Mouse (Mus musculus): ENCODE results near the gene Prg2. TPM values are rescaled to one million over a fixed set of nuclear protein-coding genes. Genes with fewer than 3 reads are reported as not detected.

Prg2 gene
- polyA plus RNA-seq (2014; fragmentation: Illumina TruSeq; extraction: RNeasy Lipid Tissue Mini Kit (QIAGEN cat#74804)): not detected

DNA sequence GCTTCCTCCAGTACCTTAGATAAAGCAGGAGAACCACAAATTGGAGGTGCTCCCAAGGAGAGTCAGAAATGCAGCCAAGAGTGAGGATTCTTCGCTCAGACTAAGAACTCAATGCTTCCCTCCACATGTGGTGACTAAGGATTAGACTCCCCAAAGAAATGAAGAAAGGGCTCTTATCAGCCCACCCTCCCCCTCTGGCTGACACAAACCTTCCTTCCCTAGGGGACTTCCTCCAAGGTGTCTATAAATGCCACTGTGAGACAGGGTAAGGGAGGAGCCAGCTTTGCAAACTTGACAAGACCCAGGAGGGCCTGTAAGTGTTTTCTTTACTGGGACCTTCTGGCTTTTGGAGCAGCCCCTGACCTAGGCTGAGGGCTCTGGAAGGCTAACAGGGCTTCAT, at the start of gene Prg2:
Prg2 (plus strand) TSS at position 274 of the 400 bp plus-strand sequence.

DNA sequence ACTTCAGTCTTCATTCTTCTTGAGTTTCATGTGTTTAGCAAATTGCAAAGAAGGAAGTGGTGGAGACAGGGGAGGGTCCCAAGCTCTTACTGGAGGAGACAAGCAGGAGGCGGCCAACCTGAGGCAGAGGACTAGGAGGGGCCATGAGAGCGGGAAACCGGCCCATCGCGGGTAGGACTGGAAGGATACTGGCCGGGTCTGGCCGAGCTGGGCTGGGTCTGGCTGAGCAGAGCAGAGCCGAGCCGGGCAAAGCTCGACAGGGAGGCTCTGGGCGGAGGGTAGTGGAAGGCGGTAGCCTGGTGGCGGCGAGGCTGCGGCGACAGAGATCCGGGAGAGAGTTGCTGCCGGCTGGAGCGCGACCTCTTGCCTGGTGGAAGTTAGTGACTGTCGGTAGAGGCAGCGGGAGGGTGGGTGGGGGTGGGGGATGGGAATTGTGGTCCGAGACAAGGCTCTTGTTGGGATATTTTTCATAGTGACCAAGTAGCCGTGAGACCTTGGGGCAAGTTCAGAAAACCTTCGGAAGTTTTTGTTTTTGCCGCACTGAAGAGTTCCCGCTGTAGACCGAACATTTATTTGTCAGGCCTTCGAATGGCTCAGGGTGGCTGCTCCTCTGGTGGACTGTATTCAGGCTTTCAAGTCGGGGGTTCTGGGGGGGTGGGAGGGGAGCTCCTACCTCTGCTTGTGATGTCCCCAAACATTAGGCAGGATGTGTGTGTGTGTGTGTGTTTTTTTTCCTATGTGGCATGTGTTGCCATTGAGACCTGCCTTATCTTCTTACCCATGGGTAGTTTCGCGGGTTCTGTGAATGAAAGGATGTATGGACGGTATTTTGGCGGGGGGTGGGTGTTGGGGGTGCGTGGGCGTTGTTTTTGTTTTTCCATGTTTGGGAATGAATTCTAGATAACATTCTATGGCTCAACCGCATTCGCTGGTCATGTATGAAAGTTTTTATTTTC, 43.5 kb upstream of the Prg2 start, which contains the start of gene Slc43a3:
Slc43a3 (plus strand) TSS at position 106 of the 956 bp plus-strand sequence.

DNA sequence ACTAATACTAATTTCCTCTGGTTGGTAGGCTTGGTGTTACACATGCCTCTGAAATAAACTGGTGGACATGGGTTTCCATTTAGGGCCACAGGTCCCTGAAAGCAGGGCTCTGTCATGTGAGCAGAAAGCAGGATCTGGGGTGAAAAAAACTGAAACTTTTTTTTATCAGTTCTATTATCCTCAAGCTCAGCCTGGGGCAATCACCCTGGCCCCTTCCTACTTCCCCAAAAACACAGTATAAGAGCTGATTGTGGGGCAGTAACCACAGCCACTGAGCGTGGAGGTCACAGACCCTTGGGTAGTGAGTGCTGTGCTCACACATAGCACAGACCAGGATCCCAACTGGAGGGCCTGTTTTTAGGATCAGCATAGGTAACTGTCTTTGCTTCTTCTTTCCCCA, 7.7 kb downstream of the Prg2 start, which contains the start of gene Prg3:
Prg3 (plus strand) TSS at position 286 of the 400 bp plus-strand sequence.

Other genes with a start within 250 kb of the Prg2 start
- 1.1 TPM for gene Ypel4, start 246.4 kb upstream of the Prg2 start, polyA plus RNA-seq (2014; fragmentation: Illumina TruSeq; extraction: RNeasy Lipid Tissue Mini Kit (QIAGEN cat#74804))
- not detected for gene Gm19426, start 236.8 kb upstream of the Prg2 start, polyA plus RNA-seq (2014; fragmentation: Illumina TruSeq; extraction: RNeasy Lipid Tissue Mini Kit (QIAGEN cat#74804))
- 45.8 TPM for gene Serping1, start 205.0 kb upstream of the Prg2 start, polyA plus RNA-seq (2014; fragmentation: Illumina TruSeq; extraction: RNeasy Lipid Tissue Mini Kit (QIAGEN cat#74804))
- gene Ube2l6, start 181.6 kb upstream of the Prg2 start, polyA plus RNA-seq (2014; fragmentation: Illumina TruSeq; extraction: RNeasy Lipid Tissue Mini Kit (QIAGEN cat#74804)): 25.2 TPM
- not detected for gene Smtnl1, start 157.8 kb upstream of the Prg2 start, polyA plus RNA-seq (2014; fragmentation: Illumina TruSeq; extraction: RNeasy Lipid Tissue Mini Kit (QIAGEN cat#74804))
- 2.7 TPM for gene Timm10, start 153.5 kb upstream of the Prg2 start, polyA plus RNA-seq (2014; fragmentation: Illumina TruSeq; extraction: RNeasy Lipid Tissue Mini Kit (QIAGEN cat#74804))
- 2.0 TPM for gene Slc43a1, start 141.6 kb upstream of the Prg2 start, polyA plus RNA-seq (2014; fragmentation: Illumina TruSeq; extraction: RNeasy Lipid Tissue Mini Kit (QIAGEN cat#74804))
- not detected for gene Rtn4rl2, start 93.8 kb upstream of the Prg2 start, polyA plus RNA-seq (2014; fragmentation: Illumina TruSeq; extraction: RNeasy Lipid Tissue Mini Kit (QIAGEN cat#74804))
- 39.9 TPM for gene Slc43a3, start 43.9 kb upstream of the Prg2 start, polyA plus RNA-seq (2014; fragmentation: Illumina TruSeq; extraction: RNeasy Lipid Tissue Mini Kit (QIAGEN cat#74804))
- gene Prg3, start 7.8 kb downstream of the Prg2 start, polyA plus RNA-seq (2014; fragmentation: Illumina TruSeq; extraction: RNeasy Lipid Tissue Mini Kit (QIAGEN cat#74804)): not detected
- gene Ssrp1, start 56.8 kb downstream of the Prg2 start, polyA plus RNA-seq (2014; fragmentation: Illumina TruSeq; extraction: RNeasy Lipid Tissue Mini Kit (QIAGEN cat#74804)): 178 TPM
- not detected for gene P2rx3, start 57.0 kb downstream of the Prg2 start, polyA plus RNA-seq (2014; fragmentation: Illumina TruSeq; extraction: RNeasy Lipid Tissue Mini Kit (QIAGEN cat#74804))
- gene Tnks1bp1, start 67.6 kb downstream of the Prg2 start, polyA plus RNA-seq (2014; fragmentation: Illumina TruSeq; extraction: RNeasy Lipid Tissue Mini Kit (QIAGEN cat#74804)): 0.43 TPM
- 28.1 TPM for gene Aplnr, start 155.8 kb downstream of the Prg2 start, polyA plus RNA-seq (2014; fragmentation: Illumina TruSeq; extraction: RNeasy Lipid Tissue Mini Kit (QIAGEN cat#74804))
- gene Lrrc55, start 216.7 kb downstream of the Prg2 start, polyA plus RNA-seq (2014; fragmentation: Illumina TruSeq; extraction: RNeasy Lipid Tissue Mini Kit (QIAGEN cat#74804)): 11.3 TPM